Mouse (Mus musculus) embryo, embryonic 10 days (tissue): Measurements from ENCODE around the gene Kcnd3.
"Not testable (repeated sequence)": the region's sequence is repeated elsewhere in the genome, so short reads cannot be mapped to it uniquely, and the experiment has no call there.

Experiments used
- DNase-seq: peaks from one replicate; pipeline ENCODE4 v3.0.0-alpha.2; 2015; ENCODE audit warnings: low spot score

The Kcnd3 gene

DNA sequence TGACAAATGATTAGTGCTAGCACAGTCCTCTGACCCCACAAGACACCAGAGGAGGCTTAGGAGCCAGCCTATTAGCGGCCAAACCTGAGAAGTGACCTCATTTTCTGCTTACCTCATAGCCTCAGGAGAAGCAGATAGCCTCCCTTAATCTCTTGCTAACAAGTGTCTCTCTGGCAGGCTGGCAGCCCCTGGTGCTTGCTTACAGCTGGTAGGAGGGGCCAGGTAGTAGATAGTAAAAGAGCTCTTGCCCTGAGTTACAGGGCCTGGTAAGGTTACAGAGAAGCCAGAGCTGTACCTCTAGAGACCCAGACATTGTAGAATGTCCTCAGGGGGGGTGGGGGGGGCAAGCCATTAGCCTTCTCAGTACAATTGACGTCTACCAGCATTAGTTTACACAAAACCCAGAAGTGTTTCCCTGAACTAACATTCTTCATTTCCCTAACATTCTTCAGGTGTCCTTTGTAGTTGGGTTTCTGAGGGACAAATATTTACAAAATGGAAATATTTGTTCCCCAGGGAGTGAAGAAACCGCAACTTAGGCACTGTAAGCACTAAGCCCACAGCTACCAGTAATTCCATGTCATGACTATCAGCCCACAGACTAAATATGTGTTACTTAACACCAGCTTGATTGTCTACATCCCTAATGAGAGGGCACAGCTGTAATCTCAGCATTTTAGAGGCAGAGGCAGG, 247.3 kb downstream of the Kcnd3 start:
- DNase-seq, result no peak

DNA sequence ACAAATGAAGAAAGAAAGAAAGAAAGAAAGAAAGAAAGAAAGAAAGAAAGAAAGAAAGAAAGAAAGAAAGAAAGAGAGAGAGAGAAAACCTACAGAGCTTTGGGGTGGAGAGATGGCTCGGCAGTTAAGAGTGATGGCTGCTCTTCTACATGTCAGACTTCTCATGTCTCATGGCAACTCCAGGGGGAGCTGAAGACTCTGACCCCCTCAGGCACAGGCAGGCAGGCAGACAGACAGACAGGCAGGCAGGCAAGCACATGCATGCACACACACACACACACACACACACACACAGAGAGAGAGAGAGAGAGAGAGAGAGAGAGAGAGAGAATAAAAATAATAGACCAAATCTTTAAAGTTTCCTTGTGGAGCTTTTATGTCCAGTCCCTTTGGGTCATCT, 248.7 kb downstream of the Kcnd3 start:
- not testable (repeated sequence) for DNase-seq

GRCm38 (mm10) chr3:105701399-105701798, 249.3 kb downstream of the Kcnd3 start:
- no peak for DNase-seq

- no peak for DNase-seq
Observed at GRCm38 (mm10) chr3:105703571-105703970, 251.4 kb downstream of the Kcnd3 start.

GRCm38 (mm10) chr3:105704031-105705008, 252.2 kb downstream of the Kcnd3 start, which contains the start of gene Inka2:
Inka2 (plus strand) TSS chr3:105704599.
- peak; percentile 89 for DNase-seq

DNA sequence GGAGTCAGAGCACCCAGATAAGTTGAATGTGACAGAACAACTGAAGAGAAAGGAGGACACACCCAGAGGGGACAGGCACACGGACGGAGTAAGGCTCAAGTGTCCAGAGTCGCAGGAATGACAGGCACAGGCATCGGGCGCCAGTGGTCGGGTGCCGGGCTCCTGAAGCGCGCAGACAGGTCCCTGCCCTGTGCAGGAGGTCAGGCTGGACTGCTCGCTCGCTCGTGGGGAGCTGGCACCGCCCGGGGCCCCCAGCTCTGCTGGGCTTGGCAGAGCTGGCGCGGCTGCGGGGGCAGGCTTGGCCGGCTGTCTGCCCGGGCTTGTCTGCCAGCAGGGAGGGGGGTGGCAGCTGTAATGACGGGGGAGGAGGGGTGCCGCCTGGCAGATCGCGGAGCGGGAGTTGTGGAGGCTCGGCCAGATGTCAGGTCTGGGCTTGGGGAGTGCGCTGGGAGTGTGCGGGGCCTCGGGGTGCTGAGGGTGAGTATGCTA, 253.0 kb downstream of the Kcnd3 start:
- peak; percentile 24 for DNase-seq

- DNase-seq, result no peak
Observed at GRCm38 (mm10) chr3:105705561-105705960, 253.4 kb downstream of the Kcnd3 start.

GRCm38 (mm10) chr3:105706366-105707020, 254.4 kb downstream of the Kcnd3 start:
- no peak for DNase-seq

GRCm38 (mm10) chr3:105707590-105707989, 255.5 kb downstream of the Kcnd3 start:
- peak; percentile 61 for DNase-seq

DNA sequence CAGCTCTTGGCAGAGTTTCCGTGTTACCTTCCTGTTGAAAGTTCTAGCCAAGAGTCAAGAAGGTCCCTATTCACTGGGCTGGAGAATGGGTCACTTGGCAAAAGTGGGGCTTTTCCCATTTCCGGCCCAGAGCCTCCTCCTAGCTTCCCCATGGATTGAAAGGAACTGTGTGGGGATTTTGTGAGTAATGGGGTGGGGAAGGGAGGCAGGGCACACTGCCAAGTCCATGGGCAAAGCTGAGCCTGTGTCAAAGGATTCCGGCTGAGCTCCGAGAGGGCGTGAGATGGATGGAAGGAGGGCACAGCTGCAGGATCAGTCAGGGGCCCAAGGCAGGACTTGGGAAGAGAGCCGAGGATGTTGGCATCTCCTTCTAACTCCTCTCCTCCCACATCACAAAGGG, 258.1 kb downstream of the Kcnd3 start:
- no peak for DNase-seq

GRCm38 (mm10) chr3:105711741-105712140, 259.6 kb downstream of the Kcnd3 start:
- DNase-seq, result peak; percentile 8

DNA sequence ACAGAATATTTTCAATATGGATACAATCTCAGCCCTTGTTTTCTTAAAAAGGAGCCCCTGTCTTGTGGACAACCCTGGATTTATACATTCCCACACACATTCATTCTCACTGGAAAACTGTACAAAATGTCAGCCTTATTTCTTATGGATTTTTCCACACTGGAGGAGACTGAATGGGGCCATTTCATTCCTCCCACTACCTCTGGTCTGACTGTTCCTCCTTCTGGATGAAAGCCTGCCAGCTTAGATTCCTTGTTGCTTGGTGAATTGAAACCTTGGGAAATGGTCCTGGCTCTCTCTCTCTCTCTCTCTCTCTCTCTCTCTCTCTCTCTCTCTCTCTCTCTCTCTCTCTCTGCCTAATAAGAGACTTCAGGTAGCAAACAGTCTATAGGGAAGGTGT, 260.7 kb downstream of the Kcnd3 start:
- DNase-seq, result no peak

- peak; percentile 63 for DNase-seq
Observed at GRCm38 (mm10) chr3:105714091-105714819, 262.1 kb downstream of the Kcnd3 start.

DNA sequence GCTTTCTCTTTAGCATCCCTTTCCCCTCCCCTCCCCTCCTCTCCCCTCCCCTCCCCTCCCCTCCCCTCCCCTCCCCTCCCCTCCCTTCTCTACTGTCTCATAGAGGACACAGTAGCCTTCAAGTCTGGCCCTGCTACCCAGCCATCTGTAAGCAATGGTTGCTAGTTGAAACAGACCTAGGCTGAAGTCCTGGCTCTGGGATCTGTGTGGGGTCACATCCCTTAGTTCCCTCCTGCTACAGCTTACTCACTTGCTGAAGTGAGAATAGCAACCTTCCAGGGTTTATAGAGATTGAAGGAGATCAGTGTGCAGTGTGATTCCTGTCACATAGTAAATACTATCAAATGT, 262.7 kb downstream of the Kcnd3 start:
- DNase-seq, result peak; percentile 11

DNA sequence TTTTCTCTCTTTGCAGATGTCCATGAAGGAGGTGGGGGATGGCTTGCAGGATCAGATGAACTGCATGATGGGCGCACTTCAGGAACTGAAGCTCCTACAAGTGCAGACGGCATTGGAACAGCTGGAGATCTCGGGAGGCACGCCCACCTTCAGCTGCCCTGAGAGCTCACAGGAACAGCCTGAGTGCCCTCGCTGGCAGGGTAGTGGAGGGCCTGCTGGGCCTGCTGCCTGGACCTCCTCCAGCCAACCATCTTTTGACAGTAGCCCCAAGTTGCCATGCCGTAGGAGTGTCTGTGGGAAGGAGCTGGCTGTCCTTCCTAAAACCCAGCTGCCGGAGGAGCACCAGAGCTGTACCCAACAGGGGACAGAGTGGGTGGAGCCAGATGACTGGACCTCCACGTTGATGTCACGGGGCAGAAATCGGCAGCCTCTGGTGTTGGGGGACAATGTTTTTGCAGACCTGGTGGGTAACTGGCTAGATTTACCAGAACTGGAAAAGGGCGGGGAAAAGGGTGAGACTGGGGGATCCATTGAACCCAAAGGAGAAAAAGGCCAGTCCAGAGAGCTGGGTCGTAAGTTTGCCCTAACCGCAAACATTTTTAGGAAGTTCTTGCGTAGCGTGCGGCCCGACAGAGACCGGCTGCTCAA, 264.3 kb downstream of the Kcnd3 start:
- peak; percentile 11 for DNase-seq

DNA sequence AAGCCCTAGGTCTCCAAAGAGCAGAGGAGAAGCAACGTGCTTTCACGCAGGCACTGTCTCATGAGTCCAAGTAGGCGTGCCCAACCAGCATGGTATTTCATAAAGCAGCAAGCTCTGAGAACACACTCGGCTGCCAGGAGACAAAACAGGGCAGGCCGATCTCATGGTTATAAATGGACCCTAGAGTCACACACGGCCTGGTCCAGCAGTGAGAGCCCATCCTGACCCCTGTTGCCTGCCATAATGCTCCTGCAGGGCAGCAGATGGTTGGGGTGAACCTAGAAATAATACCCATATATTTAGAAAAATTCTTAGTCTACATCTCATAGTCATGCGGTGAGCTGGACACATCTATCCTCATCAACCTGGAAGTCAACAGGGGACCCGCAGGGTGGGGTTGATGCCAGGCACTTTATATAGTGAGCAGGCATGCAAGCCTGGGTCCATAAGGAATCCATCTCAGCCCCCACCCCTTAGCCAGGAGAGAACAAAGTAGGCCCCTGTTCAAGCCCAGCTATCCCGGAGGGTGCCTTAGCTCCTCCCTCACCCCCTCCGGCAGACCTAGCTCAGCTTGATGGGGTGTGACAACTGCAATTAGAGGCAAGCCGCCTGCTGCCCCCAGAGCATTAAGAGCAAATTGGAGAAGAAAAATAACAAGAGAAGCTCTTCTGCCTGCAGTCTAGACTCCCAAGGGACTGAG, 265.9 kb downstream of the Kcnd3 start:
- DNase-seq, result peak; percentile 31

GRCm38 (mm10) chr3:105718746-105719145, 266.6 kb downstream of the Kcnd3 start:
- peak; percentile 18 for DNase-seq

DNA sequence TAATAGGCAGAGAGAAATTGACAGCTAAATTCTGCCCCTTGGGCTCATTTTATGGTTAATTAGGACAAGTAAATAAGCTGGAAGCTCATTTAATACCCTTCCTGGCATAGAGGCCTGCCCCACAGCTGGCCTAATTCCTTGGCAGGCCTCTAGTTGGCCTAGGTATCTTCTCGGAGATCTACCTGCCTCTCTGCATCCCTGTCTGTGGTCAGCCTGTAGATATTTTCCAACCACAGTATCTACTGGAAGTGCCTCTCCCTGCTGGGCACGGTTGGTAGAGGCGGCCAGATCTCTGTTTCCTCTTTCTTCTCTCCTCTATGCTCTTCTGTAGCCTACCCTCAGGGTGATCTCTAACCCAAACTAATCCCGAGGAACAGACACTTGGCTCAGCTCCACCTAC, 267.8 kb downstream of the Kcnd3 start:
- no peak for DNase-seq

DNA sequence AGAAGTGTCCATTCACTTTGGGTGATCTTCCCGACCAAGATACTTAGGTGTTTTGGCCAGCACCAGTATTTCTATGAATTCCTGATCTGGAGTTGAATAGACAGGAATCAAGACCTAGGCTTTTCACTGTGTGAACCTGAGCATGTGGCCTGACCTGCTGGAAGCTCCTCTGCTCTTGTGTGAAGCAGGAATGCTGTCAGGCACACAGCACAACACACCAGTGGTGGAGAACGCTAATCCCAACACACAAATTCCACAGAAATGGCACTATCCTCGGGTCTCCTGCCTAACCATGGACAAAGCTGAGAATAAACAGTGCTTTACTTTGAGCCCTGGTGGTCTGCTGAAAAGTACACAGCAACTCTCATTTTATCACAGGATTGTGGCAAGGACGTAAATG, 268.4 kb downstream of the Kcnd3 start:
- no peak for DNase-seq

DNA sequence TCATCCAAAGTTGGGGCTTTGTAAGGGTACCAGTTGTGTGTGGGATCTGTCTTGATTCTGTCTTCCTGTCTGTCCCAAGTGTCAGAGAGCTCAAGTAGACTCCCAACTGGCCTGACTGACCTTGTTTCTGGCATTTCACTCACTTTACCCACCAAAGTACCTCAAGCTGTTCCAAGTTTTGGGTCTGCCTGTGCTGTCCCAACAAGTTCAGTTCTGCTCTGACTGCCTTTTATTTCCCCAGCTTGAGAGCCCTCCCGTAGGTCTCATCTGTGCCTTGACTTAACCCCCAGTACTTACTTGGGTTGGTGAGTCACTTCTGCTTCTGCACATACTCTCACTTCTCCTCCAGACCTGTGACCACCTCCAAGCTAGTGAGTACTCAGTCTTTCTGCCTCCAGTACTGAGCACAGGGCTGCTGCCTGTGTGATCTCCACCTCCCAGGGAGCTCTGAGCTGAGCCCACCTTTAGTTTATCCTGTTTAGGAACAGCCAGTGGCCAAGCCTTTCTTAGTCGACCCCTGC, 269.6 kb downstream of the Kcnd3 start:
- no peak for DNase-seq
